Mouse (Mus musculus) heart, adult 10 weeks (tissue): Measurements from ENCODE around the gene Snrnp35. TPM values are rescaled to one million over a fixed set of nuclear protein-coding genes. Genes with fewer than 3 reads are reported as not detected.

Experiments used
- polyA plus RNA-seq: library from polyadenylated mRNA; stranded (reverse); fragments of 350-450 nt; fragmentation: Illumina TruSeq; extraction: RNeasy Lipid Tissue Mini Kit (QIAGEN cat#74804); gene quantifications from one replicate; pipeline ENCODE4 v1.2.3, GENCODE M21; 2014; ENCODE audit warnings: low read depth, low replicate concordance

Snrnp35 gene
- polyA plus RNA-seq: 14.0 TPM

DNA sequence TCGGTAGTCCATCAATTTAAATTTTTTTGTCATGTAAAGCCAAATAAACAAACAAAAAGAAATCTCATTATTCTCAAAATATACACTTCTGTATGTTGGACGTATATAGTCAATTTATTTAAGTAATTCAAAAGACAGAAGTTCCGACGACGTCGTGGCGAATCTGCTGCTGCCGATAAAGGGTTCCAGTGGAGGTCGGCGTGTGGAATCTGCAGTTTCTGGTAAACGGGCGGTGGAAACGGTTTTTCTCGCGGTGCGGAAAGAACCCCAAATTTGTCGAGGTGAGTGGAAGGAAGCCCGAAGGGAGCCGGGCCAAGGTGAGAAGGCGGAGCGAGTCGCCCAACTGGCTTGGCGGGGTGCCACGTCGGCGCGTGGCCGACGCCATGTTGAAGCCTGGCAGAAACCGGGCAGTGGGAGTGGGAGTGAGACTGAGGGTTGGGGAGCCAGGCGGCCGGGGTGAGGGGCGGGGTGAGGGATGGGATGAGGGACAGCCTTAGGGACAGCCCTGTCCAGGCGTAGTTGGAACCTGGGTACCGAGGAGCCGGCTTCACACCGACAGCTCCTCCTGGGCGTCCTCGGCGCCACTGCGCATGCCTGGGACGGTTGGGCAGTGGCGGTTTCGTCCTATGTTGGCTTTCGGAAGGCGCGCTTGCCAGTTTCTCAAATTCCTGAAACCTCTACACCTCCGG, at the start of gene Snrnp35:
TSS of gene Snrnp35 (plus strand) at position 169 of the 689 bp plus-strand sequence.

DNA sequence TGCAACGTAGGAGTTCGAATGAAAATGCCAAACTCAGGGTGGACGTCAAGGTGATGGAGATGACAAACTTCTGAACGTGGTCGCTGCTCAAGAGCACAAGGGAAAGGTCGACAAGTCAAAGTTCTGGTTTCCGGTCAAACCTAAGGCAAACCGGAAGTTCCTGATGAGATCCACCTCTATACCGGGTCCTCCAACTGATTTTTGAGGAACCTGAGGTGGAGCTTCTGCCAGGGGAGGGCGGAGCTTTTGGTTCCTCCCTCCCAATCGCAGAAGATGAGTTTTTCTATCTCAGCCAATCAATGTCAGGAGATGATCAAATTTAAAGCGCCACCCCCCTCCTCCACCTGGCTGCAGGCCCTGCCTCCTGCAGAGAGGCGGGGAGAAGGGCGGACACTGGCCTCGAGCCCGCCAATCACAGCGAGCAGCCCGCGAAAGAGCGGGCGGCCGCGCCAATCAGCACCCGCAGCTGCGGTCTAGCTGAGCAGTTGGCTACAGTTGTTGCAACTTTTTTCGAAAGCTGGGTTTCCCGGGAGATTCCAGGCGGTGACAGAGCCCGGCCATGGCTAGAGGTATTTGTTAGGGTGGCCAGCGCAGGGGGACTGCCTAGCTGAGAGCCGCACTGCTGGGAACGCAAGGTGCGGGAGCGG, 43.4 kb upstream of the Snrnp35 start, which contains the start of gene Kmt5a:
TSS of gene Kmt5a (plus strand) at position 484 of the 647 bp plus-strand sequence.

DNA sequence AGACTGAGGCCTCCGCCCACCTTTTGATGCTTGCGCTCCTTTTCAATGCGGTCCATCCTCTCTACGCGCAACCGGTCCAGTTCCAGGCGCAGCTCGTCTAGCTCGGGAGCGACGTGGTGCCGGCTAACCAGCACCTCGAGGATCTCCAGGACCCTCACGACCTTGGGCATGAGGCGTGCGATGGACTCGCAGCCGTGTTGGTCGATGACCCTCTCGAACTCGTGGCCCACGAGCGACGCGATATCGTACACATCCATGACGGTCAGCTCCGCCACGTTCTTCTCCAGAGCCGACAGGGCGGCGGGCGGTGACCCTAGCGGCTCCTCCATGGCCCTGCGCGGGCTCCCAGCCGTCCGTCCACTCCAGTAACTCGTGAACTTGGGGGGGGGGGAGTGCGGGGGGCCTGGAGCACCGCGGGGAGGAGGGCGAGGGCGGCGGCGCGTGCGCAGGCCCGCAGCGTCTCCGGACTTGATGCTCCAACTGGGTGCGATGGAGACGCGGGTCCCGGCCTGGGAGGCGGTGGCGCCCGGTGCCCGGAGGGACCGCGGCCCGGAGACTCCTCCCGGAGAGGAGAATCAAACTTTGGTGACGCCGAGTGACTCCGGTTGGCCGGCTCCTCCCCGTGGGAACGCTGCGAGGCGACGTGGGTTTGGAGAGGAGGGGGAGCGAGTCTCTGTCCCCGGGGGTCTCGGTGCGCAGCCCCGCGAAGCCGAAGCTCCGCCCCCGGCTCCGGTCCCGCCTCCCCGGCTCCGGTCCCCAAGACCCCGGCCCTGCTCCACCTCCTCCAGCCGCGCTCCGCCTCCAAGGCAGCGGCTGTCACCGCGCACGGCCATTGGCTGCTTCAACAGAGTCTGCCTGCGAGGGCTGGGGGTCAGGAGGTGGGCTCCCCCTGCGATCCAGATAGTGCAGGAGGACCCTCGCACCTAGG, 48.0 kb downstream of the Snrnp35 start, which contains the start of gene Rilpl1:
TSS of gene Rilpl1 (minus strand) at position 737 of the 928 bp plus-strand sequence.

DNA sequence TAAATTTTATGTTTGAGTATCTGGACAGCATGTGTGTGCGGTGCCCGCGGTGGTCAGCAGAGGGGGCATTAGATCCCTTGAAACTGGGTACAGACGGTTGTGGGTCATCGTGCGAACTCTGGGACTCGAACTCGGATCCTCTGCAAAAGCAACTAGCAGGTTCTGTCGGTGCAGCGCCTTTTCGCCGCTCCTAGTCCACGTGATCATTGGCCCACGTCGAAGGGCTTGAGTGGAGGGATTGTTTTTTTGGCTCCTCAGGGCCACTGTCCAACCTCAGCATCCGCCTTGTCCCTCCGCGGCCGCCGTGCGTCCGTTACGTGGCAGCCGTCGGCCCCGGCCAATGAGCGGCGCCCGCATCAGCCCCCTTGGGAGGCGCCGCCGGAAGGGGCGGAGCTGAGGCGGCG, 57.5 kb downstream of the Snrnp35 start, which contains the start of gene Tmed2:
TSS of gene Tmed2 (plus strand) at position 313 of the 404 bp plus-strand sequence.

Other genes with a start within 250 kb of the Snrnp35 start
- gene Pitpnm2, start 233.4 kb upstream of the Snrnp35 start, polyA plus RNA-seq: 30.2 TPM
- gene Mphosph9, start 155.2 kb upstream of the Snrnp35 start, polyA plus RNA-seq: 4.4 TPM
- gene 2810006K23Rik, start 155.0 kb upstream of the Snrnp35 start, polyA plus RNA-seq: 19.7 TPM
- gene Cdk2ap1, start 120.1 kb upstream of the Snrnp35 start, polyA plus RNA-seq: 160 TPM
- gene Sbno1, start 57.1 kb upstream of the Snrnp35 start, polyA plus RNA-seq: 22.7 TPM
- 165 TPM for gene Kmt5a, start 43.2 kb upstream of the Snrnp35 start, polyA plus RNA-seq
- 8.1 TPM for gene Rilpl2, start 4.8 kb upstream of the Snrnp35 start, polyA plus RNA-seq
- gene Rilpl1, start 48.3 kb downstream of the Snrnp35 start, polyA plus RNA-seq: 280 TPM
- gene Tmed2, start 57.6 kb downstream of the Snrnp35 start, polyA plus RNA-seq: 245 TPM
- gene Ddx55, start 69.7 kb downstream of the Snrnp35 start, polyA plus RNA-seq: 9.0 TPM
- 30.1 TPM for gene Eif2b1, start 96.0 kb downstream of the Snrnp35 start, polyA plus RNA-seq
- gene Gtf2h3, start 96.0 kb downstream of the Snrnp35 start, polyA plus RNA-seq: 19.7 TPM
- gene Atp6v0a2, start 145.4 kb downstream of the Snrnp35 start, polyA plus RNA-seq: 29.1 TPM
- gene Dnah10, start 242.0 kb downstream of the Snrnp35 start, polyA plus RNA-seq: not detected